Mouse (Mus musculus): ENCODE measurements around the gene Lrrn4cl. TPM values are rescaled to one million over a fixed set of nuclear protein-coding genes. Genes with fewer than 3 reads are reported as not detected.

Gene Lrrn4cl
- polyA plus RNA-seq, 1 experiment from 2014 or later: 0.65 TPM

Small RNA genes lying within 50 kb of the gene (microRNA-seq; reads per million reads assigned to microRNA genes)
- not detected for gene Mir5136

Other genes with a start within 250 kb of the Lrrn4cl start
- gene Slc22a6, start 232.7 kb upstream of the Lrrn4cl start, polyA plus RNA-seq (2015; fragmentation: Nextera tagmentation; extraction: Ambion mirVana): 0.08 and 0.12 TPM in 2 replicates
- gene Chrm1, start 187.0 kb upstream of the Lrrn4cl start, polyA plus RNA-seq (2015; fragmentation: Nextera tagmentation; extraction: Ambion mirVana): 0.66 and 1.4 TPM in 2 replicates
- gene Slc3a2, start 127.4 kb upstream of the Lrrn4cl start, polyA plus RNA-seq (2015; fragmentation: Nextera tagmentation; extraction: Ambion mirVana): 99.9 and 116 TPM in 2 replicates
- gene Wdr74, start 114.9 kb upstream of the Lrrn4cl start, polyA plus RNA-seq (2015; fragmentation: Nextera tagmentation; extraction: Ambion mirVana): 88.6 and 100 TPM in 2 replicates
- 2.2 and 2.7 TPM in 2 replicates for gene 1700092M07Rik, start 110.0 kb upstream of the Lrrn4cl start, polyA plus RNA-seq (2015; fragmentation: Nextera tagmentation; extraction: Ambion mirVana)
- gene Stx5a, start 109.4 kb upstream of the Lrrn4cl start, polyA plus RNA-seq (2015; fragmentation: Nextera tagmentation; extraction: Ambion mirVana): 182 and 184 TPM in 2 replicates
- gene Nxf1, start 93.7 kb upstream of the Lrrn4cl start, polyA plus RNA-seq (2015; fragmentation: Nextera tagmentation; extraction: Ambion mirVana): 199 and 230 TPM in 2 replicates
- gene Tmem223, start 79.8 kb upstream of the Lrrn4cl start, polyA plus RNA-seq (2015; fragmentation: Nextera tagmentation; extraction: Ambion mirVana): 211 and 227 TPM in 2 replicates
- gene Tmem179b, start 76.3 kb upstream of the Lrrn4cl start, polyA plus RNA-seq (2015; fragmentation: Nextera tagmentation; extraction: Ambion mirVana): 67.6 and 76.1 TPM in 2 replicates
- gene Taf6l, start 64.4 kb upstream of the Lrrn4cl start, polyA plus RNA-seq (2015; fragmentation: Nextera tagmentation; extraction: Ambion mirVana): 28.5 and 35.6 TPM in 2 replicates
- 175 and 178 TPM in 2 replicates for gene Polr2g, start 52.2 kb upstream of the Lrrn4cl start, polyA plus RNA-seq (2015; fragmentation: Nextera tagmentation; extraction: Ambion mirVana)
- gene Zbtb3, start 48.2 kb upstream of the Lrrn4cl start, polyA plus RNA-seq (2015; fragmentation: Nextera tagmentation; extraction: Ambion mirVana): 5.5 and 6.0 TPM in 2 replicates
- gene Ttc9c, start 31.4 kb upstream of the Lrrn4cl start, polyA plus RNA-seq (2015; fragmentation: Nextera tagmentation; extraction: Ambion mirVana): 78.7 and 82.9 TPM in 2 replicates
- 7.4 and 7.6 TPM in 2 replicates for gene Hnrnpul2, start 30.8 kb upstream of the Lrrn4cl start, polyA plus RNA-seq (2015; fragmentation: Nextera tagmentation; extraction: Ambion mirVana)
- gene AC129217.1, start 21.0 kb upstream of the Lrrn4cl start, polyA plus RNA-seq (2015; fragmentation: Nextera tagmentation; extraction: Ambion mirVana): not detected in 2 replicates
- gene Bscl2, start 13.3 kb upstream of the Lrrn4cl start, polyA plus RNA-seq (2015; fragmentation: Nextera tagmentation; extraction: Ambion mirVana): 52.6 and 53.3 TPM in 2 replicates
- 10.4 and 10.6 TPM in 2 replicates for gene Gng3, start 11.6 kb upstream of the Lrrn4cl start, polyA plus RNA-seq (2015; fragmentation: Nextera tagmentation; extraction: Ambion mirVana)
- gene Ubxn1, start 20.7 kb downstream of the Lrrn4cl start, polyA plus RNA-seq (2015; fragmentation: Nextera tagmentation; extraction: Ambion mirVana): 184 and 189 TPM in 2 replicates
- 64.2 and 72.3 TPM in 2 replicates for gene Uqcc3, start 30.2 kb downstream of the Lrrn4cl start, polyA plus RNA-seq (2015; fragmentation: Nextera tagmentation; extraction: Ambion mirVana)
- gene Lbhd1, start 33.0 kb downstream of the Lrrn4cl start, polyA plus RNA-seq (2015; fragmentation: Nextera tagmentation; extraction: Ambion mirVana): 56.0 and 91.0 TPM in 2 replicates
- gene Gm49403, start 33.2 kb downstream of the Lrrn4cl start, polyA plus RNA-seq (2015; fragmentation: Nextera tagmentation; extraction: Ambion mirVana): not detected in 2 replicates
- 84.9 and 90.0 TPM in 2 replicates for gene 1810009A15Rik, start 38.1 kb downstream of the Lrrn4cl start, polyA plus RNA-seq (2015; fragmentation: Nextera tagmentation; extraction: Ambion mirVana)
- not detected in 2 replicates for gene Gm49416, start 38.2 kb downstream of the Lrrn4cl start, polyA plus RNA-seq (2015; fragmentation: Nextera tagmentation; extraction: Ambion mirVana)
- 36.7 and 42.6 TPM in 2 replicates for gene Ints5, start 42.2 kb downstream of the Lrrn4cl start, polyA plus RNA-seq (2015; fragmentation: Nextera tagmentation; extraction: Ambion mirVana)
- 107 and 108 TPM in 2 replicates for gene Ganab, start 47.3 kb downstream of the Lrrn4cl start, polyA plus RNA-seq (2015; fragmentation: Nextera tagmentation; extraction: Ambion mirVana)
- gene B3gat3, start 69.6 kb downstream of the Lrrn4cl start, polyA plus RNA-seq (2015; fragmentation: Nextera tagmentation; extraction: Ambion mirVana): 44.7 and 54.6 TPM in 2 replicates
- gene Rom1, start 78.6 kb downstream of the Lrrn4cl start, polyA plus RNA-seq (2015; fragmentation: Nextera tagmentation; extraction: Ambion mirVana): 2.7 and 3.3 TPM in 2 replicates
- gene Eml3, start 78.8 kb downstream of the Lrrn4cl start, polyA plus RNA-seq (2015; fragmentation: Nextera tagmentation; extraction: Ambion mirVana): 32.3 and 32.8 TPM in 2 replicates
- gene Mta2, start 91.1 kb downstream of the Lrrn4cl start, polyA plus RNA-seq (2015; fragmentation: Nextera tagmentation; extraction: Ambion mirVana): 187 and 189 TPM in 2 replicates
- 33.6 and 34.5 TPM in 2 replicates for gene Tut1, start 103.1 kb downstream of the Lrrn4cl start, polyA plus RNA-seq (2015; fragmentation: Nextera tagmentation; extraction: Ambion mirVana)
- 481 and 529 TPM in 2 replicates for gene Eef1g, start 116.3 kb downstream of the Lrrn4cl start, polyA plus RNA-seq (2015; fragmentation: Nextera tagmentation; extraction: Ambion mirVana)
- 51.0 and 57.8 TPM in 2 replicates for gene Ahnak, start 138.5 kb downstream of the Lrrn4cl start, polyA plus RNA-seq (2015; fragmentation: Nextera tagmentation; extraction: Ambion mirVana)
- gene Scgb1a1, start 237.2 kb downstream of the Lrrn4cl start, polyA plus RNA-seq (2015; fragmentation: Nextera tagmentation; extraction: Ambion mirVana): not detected in 2 replicates

All from embryonic facial prominence, embryonic 13.5 days (tissue).